Mouse (Mus musculus) embryonic fibroblast, embryonic 13.5 days (primary cell): ENCODE measurements around the gene Rpl35a. TPM values are rescaled to one million over a fixed set of nuclear protein-coding genes. Genes with fewer than 3 reads are reported as not detected.

ENCODE experiments used
- H3K27ac ChIP-seq: 2 replicates; pipeline ENCODE4 v1.5.1; 2012; ENCODE audit warnings: low read length, control low read depth, inconsistent platforms; ENCODE audit not compliant: insufficient read depth
- H3K4me1 ChIP-seq: 2 replicates; pipeline ENCODE4 v1.6.1; 2011; ENCODE audit warnings: low read length; ENCODE audit not compliant: control insufficient read depth, insufficient read depth
- H3K4me3 ChIP-seq: 2 replicates; pipeline ENCODE4 v1.5.1; 2011; ENCODE audit warnings: mild to moderate bottlenecking, control low read depth, low read length; ENCODE audit not compliant: insufficient read depth
- CTCF ChIP-seq: IDR thresholded peaks from 2 replicates; pipeline ENCODE4 v1.5.1; 2011; ENCODE audit warnings: mild to moderate bottlenecking, control low read depth, low read length, moderate library complexity, borderline replicate concordance; ENCODE audit not compliant: insufficient read depth
- POLR2A ChIP-seq: IDR thresholded peaks from 2 replicates; pipeline ENCODE4 v1.6.1; 2011; ENCODE audit warnings: low read depth, mild to moderate bottlenecking, control low read depth, low read length, moderate library complexity
- polyA plus RNA-seq: library from polyadenylated mRNA; stranded (reverse); fragments of >200 nt; gene quantifications from 2 replicates; pipeline ENCODE4 v1.2.4, GENCODE M21; 2011; ENCODE audit warnings: low read depth; ENCODE audit not compliant: missing spikeins, insufficient read length

The Rpl35a gene
- polyA plus RNA-seq, 1 experiment: 1,034 TPM

DNA sequence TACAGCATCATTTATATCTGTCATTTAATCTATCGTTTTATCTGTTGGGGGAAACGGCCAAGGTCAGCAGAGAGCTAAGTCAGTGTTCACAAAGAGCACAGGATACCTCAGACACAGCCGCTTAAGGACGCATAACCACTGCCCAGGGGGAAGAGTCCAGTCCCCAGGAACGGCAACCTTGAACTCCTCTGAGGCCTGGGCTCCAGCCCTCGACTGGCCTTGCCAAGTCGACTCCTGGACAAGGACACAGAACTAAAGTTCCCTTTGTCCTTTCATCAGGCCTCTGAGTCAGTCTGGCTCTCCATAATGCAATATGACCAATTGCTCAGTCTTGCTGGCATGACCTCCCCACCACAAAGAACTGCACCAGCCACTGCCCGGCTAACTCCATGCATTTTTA, 29.4 kb downstream of the Rpl35a start:
- Histone ChIP-seq H3K27ac (no peak overlapping the region), H3K4me1 (no peaks in the 10 kb centered on the region), H3K4me3 (no peak overlapping the region)
- TF ChIP-seq CTCF (no peak), POLR2A (no peak)

Other genes starting within 250 kb of the Rpl35a start
- gene Smbd1, start 246.0 kb upstream of the Rpl35a start, polyA plus RNA-seq: not detected in 2 replicates
- 108 and 115 TPM in 2 replicates for gene Fyttd1, start 179.0 kb upstream of the Rpl35a start, polyA plus RNA-seq
- 26.2 and 27.1 TPM in 2 replicates for gene Rubcn, start 178.7 kb upstream of the Rpl35a start, polyA plus RNA-seq
- gene Lrch3, start 142.4 kb upstream of the Rpl35a start, polyA plus RNA-seq: 39.9 and 52.7 TPM in 2 replicates
- 1.4 and 2.1 TPM in 2 replicates for gene Iqcg, start 235 bp upstream of the Rpl35a start, polyA plus RNA-seq
- 1.9 and 2.4 TPM in 2 replicates for gene Lmln, start 6.1 kb downstream of the Rpl35a start, polyA plus RNA-seq
- gene Osbpl11, start 128.6 kb downstream of the Rpl35a start, polyA plus RNA-seq: 21.2 and 22.4 TPM in 2 replicates
- 105 and 107 TPM in 2 replicates for gene Snx4, start 195.0 kb downstream of the Rpl35a start, polyA plus RNA-seq